Mouse (Mus musculus): ENCODE data around the gene Mapkapk3.

Mapkapk3 gene

GRCm38 (mm10) chr9:107289211-107290076, at the start of gene Mapkapk3:
Gene Mapkapk3 (minus strand): TSS chr9:107289877.
- peak; percentile 94 for DNase-seq (ENCODE audit: low spot score)

DNA sequence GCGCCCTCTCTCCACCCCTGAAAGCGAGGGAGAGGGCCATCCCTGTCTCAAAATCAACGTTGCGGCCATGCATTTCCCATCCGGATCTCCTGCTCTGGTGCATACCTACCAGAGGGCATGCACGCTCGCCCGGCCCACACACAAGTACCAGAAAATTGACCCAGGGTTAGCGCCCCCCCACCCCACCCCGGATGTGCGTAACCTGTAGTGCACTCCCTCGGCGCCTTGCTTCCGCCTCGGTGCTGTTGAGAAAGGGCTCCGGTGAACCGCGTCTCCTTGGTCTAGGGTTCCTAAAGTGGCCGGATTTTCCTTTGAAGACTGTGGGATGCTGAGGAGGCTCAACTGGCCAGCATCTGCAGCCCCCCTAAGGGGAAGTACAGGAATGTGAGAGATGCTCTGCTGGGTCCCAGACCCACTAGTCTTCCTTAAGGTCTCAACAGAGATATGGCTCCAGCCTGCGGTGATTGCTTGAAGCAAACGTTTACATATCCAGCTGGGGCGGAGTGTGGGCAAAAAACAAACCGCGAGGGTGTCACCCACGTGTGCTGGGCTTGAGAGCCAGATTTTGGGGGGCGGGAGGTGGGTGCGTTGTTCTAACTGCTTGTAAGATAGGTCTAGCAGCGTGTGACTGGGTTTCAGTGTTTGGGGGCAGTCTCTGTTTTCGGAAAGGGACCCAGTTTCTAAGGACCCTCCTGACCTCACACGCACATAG, 48.7 kb upstream of the Mapkapk3 start, which contains the start of gene Hemk1:
Hemk1 (minus strand) TSS at position 179 of the 712 bp plus-strand sequence.
- DNase-seq (ENCODE audit: low spot score) = peak; percentile 89

- DNase-seq (ENCODE audit: low spot score) = no peak
These were observed 46.7 kb upstream of the Mapkapk3 start for GRCm38 (mm10) chr9:107336386-107336785.

DNA sequence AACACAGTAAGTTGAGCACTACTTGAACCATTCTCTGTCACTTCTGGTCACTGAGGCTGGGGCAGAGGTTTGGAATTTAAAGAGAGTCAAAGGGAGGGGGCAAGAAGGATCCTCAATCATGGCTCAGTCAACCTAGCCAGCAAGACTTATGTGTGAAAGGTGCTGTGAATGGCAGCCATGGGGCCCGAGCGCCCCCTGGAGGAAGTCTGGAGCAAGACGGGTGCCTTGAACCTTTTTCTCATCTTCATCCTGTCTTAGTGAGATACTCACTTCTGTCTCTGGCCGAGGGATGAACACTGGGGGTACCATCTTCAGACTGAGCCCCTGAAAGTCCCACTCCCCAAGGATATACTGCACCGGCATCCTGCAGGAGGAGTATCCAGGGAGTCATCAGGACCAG, 46.2 kb upstream of the Mapkapk3 start:
- peak; percentile 54 for DNase-seq (ENCODE audit: low spot score)

- no peak for DNase-seq (ENCODE audit: low spot score)
These were observed 45.4 kb upstream of the Mapkapk3 start for GRCm38 (mm10) chr9:107335046-107335445.

- DNase-seq (ENCODE audit: low spot score) = no peak
These were observed 44.7 kb upstream of the Mapkapk3 start for GRCm38 (mm10) chr9:107334356-107334755.

DNA sequence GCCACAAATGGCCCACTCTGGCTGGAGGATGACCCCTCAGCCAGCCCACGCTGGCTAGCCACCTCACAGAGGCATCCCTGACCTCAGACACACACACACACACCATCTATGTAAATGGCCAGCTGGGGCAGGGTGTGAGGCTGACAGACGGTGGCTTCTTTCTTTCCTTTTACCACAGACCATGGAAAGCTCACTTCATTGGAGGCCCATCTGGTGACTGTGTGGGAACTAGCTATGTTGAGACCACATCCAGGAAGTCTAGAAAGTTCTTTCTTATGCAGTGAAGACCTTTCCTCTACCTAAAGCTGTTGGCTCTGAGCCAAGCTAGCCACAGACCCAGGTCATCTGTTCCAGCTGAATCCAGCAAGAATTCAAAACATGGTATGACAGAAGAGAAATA, 44.0 kb upstream of the Mapkapk3 start:
- DNase-seq (ENCODE audit: low spot score) = no peak

DNA sequence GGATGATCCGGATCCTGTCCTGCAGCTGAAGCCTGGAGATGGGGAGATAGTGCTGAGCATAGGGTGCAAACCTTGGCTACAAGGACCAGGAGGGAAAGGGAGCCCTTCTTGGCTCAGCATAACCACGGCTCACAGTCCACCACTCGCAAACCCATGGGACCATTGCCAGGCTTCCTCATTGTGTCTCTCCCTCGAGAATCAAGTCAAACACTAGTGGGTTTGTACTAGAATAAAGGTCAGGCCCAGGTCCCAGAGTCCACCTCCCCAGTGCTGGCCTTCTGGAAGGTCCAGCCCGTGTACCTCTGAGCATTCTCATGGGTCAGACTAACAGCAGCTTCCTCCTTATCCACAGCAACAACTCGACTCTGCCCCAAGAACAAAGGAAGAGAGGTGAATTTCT, 41.1 kb upstream of the Mapkapk3 start:
- DNase-seq (ENCODE audit: low spot score) = no peak

GRCm38 (mm10) chr9:107327879-107328620, 38.4 kb upstream of the Mapkapk3 start:
- DNase-seq (ENCODE audit: low spot score) = no peak

DNA sequence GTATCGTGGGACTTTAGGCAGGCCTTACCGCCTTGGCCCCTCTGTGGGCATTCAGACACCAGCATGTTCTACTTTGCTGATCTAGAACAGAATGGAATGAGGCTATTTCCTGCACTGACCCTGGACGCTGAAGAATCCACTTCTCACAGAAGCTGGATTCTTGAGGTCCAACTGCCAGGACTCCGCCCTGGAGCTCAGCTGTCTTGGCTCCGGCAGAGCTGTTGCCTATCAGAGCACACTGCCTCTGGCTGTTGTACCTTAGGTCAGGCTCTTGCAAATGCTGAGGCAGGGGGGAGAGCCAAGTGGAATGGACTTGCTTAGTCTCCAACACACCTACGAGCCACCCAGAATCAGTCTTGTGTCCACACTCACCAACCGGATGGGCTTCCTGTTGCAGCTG, 36.2 kb upstream of the Mapkapk3 start:
- DNase-seq (ENCODE audit: low spot score) = no peak

- DNase-seq (ENCODE audit: low spot score) = no peak
These were observed 35.3 kb upstream of the Mapkapk3 start for GRCm38 (mm10) chr9:107324799-107325561.

DNA sequence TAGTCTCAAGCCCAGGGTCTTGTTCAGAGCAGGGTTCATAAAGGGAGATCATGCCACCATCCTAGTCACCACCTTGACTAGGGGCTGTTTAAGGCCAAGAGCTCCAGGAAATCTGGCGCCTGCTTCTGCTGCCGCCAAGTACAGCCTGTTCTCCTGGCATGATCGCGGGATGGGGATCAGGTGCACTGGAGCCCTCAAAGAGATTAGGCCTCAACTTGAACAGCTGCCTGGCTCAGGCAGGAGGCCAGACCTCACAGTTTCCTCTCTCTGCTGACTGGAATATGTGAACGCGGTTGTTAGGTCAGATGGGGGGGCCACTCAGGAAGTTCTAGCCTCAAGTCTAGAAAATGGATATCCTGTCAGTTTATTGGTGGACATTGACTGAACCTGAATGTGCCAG, 33.9 kb upstream of the Mapkapk3 start:
- DNase-seq (ENCODE audit: low spot score) = no peak

- DNase-seq (ENCODE audit: low spot score) = no peak
These were observed 32.9 kb upstream of the Mapkapk3 start for GRCm38 (mm10) chr9:107322461-107323050.

GRCm38 (mm10) chr9:107315791-107316190, 26.1 kb upstream of the Mapkapk3 start:
- no peak for DNase-seq (ENCODE audit: low spot score)

GRCm38 (mm10) chr9:107313926-107314325, 24.2 kb upstream of the Mapkapk3 start:
- DNase-seq (ENCODE audit: low spot score) = no peak

DNA sequence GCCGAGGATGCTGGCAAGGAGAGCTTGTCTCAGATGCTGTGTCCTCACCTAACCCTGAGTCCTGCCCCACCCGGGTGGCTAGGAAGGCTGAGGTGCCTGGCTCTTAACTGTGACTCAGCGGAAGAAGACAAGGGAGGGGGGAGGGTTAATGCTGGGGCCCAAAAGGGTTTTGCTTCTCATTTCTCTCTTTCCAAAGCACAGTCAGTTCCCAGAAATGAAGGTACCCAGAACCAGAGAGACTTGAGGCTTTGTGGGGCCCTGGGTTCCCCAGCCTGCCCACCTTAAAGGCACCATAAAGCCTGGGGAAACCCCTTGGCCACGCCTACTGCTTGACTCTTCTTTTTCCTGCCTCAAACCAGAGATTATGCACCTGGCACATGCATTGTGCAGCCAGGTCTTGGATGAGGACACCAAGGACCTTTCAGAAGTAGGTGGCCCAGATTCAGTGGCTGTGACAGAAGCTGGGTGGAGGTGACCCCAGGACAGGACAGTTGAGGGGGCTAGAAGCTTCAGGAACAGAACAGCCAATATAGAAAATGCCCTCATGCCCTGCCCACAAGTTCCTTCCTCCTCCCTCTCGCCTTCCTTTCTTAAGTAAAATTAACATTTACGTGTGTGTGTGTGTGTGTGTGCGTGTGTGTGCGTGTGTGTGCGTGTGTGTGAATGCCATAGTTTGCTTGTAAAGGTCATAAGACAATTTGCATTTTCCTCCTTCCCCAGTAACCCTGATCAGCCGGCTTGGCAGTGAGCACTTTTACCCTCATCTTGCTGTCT, 23.3 kb upstream of the Mapkapk3 start:
- no peak for DNase-seq (ENCODE audit: low spot score)

GRCm38 (mm10) chr9:107309600-107309999, 19.9 kb upstream of the Mapkapk3 start:
- no peak for DNase-seq (ENCODE audit: low spot score)

DNA sequence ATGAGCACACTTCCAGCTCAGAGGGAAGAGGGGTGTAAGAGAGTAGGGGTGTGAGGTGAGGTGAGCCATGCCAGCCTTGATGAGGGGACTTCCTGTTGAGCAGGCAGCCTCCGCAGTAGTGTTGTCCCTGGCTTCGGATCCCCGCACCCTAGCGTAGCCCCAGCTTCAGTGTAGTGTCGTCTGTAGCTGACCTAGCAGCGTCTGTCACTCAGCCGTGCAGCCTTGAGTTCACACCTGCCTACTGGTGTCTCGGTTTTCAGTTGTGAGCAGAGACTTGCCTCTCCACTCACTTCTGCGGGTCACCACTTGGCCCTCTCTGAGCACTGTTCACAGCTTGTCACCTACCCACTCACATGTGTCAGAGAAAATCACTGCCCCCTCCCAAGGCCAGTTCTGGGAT, 19.5 kb upstream of the Mapkapk3 start:
- no peak for DNase-seq (ENCODE audit: low spot score)

DNA sequence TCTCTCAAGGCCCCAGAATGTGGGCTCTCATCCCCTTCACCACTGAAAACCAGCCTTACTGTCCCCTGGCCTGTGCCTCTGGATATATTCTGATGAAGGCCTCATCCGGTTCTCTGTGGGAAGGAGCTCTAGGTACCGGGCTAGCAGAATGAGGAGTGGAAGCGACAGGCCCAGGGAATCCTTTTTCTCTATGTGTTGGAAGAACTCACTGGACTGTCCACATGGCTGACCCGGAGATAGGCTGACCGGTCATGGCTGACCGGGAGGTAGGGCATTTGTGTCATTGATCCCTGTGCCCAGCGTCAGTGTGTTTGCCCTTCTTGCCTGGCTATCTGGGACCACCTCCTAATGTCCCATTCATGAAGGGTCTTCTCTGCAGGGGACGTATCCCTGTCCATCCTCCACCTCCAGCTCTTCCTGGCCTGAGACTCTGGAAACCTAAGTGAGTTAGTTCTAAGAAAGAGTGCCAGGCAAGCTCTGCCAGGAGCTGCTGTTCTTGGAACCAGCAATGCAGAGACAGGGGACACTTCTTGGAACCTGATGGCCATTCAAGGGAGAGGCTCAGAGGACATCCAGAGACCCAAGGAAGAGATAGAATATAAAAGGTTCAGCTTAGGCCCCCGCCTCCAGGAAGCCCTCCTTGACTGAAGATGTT, 18.8 kb upstream of the Mapkapk3 start:
- DNase-seq (ENCODE audit: low spot score) = no peak

GRCm38 (mm10) chr9:107307886-107308285, 18.2 kb upstream of the Mapkapk3 start:
- no peak for DNase-seq (ENCODE audit: low spot score)

Measured in embryo, embryonic 10 days (tissue).